Mouse (Mus musculus) spleen, embryonic (tissue): ENCODE measurements around the gene Map2.

Experiments used
- CTCF ChIA-PET: fragments of 350-600 bp; sonication (Branson Sonifier 250); formaldehyde crosslinking; loops from one replicate; lab custom pipeline; 2022; lab: Charles Lee

Gene Map2

DNA sequence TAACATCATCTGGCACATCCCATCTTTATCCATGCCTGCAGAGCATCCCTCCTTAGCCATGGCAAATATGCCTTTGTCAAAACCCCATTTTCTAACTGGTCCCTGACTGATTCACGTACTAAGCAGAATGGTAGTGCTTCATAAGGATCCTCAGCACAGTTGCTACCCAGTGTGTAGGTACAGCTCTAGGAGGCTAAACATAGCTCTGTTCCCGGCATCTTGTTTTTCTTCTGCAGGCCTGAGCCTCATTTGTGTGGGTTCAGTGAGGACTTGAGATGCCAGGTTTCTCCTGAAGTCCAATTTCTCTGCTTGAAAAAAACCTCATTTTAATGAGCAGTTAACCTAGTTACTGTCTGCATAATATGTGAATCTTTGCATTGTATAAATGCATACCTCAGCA lies 30.4 kb downstream of the Map2 start:
- CTCF ChIA-PET = interaction anchor here (0.7 kb wide), 1 partner anchor 23 kb away, joined by 3 read pairs; no protein-coding TSS in a partner anchor

DNA sequence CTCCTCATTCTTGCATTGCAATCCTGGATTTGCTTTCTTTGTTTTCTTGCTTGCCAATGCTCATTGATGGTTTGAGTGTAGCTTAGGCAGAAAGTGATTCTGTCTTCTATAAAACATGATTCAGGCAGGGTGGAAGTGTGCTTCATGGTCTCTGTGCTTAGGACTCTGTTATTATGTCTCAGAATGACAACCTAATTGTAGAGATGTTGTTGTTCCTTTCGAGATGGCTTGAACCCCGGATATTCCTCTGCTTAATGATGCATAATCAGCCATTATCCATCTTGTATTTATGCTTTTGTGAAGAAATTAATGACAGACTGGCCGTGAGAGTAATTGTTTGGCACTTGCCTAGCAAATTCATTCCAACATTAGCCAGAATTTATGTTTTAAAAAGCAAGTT lies 31.8 kb downstream of the Map2 start:
- CTCF ChIA-PET = no interaction called here

DNA sequence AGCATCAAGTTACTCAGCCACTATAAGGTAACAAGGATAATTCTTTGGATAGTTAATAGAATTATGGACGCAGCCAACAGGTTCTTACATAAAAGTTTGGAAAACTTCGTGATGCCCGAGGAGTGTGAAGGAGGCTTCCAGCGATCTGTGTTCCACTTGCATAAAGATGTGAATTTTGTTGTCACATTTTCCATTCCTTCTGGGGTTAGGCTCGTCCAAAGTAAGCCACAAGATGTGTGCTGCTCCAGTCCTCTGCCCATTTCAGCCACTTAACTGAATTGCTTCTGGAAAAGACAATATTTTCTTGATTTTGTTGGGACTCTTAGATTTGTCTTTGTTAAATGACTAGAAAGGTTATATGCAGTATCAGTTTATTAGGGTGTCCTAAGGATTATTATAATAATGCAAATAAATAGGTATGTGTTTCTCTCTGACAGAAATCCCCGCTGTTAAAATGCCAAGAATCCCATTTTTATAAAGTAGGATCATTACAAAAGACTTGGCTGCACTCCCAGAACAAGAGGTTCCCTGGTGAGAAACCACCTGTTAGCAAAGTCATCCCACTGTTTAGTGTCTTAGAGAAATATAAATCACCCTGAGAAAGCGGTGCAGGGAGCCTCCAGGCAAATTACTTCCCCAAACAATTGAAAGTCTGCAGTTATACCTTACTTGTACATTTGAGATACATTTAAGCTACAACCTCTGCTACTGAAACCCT lies 36.2 kb downstream of the Map2 start:
- CTCF ChIA-PET = no interaction called here

DNA sequence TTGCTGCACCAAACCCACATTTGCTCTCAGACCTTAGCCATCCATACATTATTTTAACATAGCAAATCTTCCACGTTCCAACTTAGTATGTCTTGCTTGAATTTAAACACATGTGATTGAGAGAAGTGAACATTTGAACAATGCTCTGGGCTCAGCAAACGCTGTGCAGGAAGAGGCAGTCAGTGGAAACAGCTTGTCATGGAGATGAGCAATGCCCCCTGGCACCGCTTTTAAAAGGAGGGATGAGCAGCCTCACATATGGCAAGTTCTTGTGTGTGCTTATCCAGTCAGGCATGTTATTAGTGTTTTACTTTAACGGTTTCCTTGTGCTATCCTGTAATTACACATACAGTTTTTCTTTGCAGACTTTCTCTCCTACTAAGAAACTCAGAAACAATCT lies 46.4 kb downstream of the Map2 start:
- CTCF ChIA-PET = no interaction called here

GRCm38 (mm10) chr1:66223331-66223730 lies 48.3 kb downstream of the Map2 start:
- CTCF ChIA-PET = no interaction called here

DNA sequence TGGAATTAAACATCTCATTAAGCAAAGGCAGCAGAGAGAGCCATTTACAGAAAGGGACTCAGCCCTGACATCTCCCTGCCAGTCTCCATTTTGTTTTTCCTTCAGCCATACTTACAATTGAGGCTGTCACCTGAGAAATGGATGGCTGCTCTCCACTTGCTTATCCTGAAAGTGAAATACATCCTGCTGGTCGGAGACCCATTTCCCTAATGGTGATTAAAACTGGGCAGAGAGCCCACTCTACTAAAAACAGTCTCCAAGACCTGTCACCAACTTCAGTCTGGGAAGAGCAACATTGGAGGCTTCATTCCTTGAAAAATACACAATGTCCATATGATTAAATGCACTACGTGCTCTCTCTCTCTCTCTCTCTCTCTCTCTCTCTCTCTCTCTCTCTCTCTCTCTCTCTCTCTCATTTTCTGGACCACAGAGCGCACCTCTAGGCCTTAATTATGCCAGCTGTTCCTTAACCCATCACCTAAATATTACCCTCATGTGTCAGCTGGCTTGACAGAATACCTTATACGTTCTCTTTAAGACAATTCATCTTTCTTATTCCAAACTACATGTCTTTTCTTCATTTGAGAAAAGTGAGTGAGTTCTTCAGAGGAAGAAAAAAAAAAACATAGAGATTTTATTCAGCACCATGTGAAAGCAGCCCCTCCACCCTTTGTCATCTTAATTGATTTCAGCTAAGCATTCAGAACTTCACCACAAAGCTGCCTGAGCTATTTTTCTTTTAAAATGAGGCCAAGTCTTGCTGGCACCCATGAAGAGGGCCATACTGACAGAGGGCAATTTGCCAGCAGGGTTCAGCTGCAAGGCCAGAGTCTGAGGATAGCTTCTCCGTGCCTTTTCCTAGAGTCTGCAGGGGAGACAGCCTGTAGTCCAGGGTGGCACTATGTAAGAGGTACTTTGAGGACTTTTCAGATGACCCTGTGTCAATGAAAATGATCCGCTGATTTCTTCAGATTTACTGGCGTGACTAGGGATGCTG lies 51.6 kb downstream of the Map2 start:
- CTCF ChIA-PET = no interaction called here

DNA sequence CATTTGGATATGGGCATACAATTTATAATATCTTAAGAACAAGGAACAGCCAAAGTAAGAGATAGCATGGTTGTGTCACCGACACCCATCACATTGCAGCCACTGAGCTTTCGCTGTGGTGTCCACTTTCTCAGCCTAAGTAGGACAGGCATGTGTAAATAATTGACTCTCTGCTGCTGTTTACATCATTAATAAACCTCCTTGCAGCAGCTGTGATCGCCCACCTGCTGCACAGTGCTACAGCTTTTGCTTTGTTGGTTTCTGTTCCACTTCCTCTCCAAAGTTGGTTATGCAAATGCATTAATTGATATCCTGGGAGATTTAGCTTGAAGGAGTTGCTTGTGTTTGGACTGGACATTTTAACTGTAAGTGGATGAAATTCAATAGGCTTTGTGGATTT lies 53.1 kb downstream of the Map2 start:
- CTCF ChIA-PET = interaction anchor here (0.6 kb wide), 1 partner anchor 23 kb away, joined by 3 read pairs; no protein-coding TSS in a partner anchor

DNA sequence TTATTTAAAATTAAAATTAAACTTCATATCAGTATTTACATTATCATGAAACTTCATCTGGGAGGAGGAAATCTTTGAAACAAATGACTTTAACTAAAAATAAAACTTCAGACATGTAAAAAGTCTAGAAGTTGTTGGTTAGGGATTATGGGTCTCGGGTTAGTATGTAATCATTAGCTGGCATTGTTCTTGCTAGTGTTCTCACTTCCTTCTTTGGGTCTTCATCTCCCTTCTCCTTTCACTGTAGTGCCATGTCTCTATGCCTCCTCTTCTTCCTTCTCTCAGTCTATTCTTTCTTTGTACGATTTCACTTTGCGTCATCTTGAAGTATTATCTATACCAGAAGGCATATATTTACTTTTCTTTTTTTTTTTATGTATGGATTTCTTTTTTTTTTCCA lies 55.3 kb downstream of the Map2 start:
- CTCF ChIA-PET = no interaction called here

- CTCF ChIA-PET = no interaction called here
These were observed 56.9 kb downstream of the Map2 start for GRCm38 (mm10) chr1:66231963-66232362.

GRCm38 (mm10) chr1:66244910-66245309 lies 69.8 kb downstream of the Map2 start:
- CTCF ChIA-PET = no interaction called here

DNA sequence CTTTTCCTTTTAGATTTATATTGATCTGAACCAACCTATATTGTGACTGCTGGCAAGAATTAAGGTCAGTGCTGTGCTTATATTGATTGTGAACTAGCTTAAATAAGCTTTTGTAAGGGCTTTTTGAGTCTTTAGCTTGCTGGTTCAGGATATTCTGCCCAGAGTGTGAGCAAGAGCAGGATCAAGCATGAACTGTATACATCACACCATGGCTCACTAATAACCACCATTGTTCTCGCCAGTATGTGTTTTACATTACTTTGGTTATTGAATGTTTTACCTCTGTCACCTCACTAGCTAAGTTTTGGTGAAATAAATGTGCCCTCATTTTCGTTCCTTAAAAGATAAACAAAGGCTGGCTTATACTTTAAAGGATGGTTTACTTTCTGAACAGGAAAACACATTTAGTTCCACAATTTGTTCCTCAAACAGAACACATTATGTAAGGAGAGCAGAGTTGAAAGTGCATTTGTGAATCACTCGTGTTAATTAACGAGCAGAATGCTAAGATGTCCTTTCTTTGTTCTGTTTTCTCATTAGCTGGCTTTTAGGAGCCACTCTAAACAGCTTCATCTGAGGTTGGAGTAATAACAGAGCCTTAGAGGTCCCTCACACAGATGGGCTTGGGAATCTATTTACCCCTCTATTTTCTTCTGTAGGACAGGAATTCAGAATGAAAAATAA lies 76.7 kb downstream of the Map2 start:
- CTCF ChIA-PET = no interaction called here

DNA sequence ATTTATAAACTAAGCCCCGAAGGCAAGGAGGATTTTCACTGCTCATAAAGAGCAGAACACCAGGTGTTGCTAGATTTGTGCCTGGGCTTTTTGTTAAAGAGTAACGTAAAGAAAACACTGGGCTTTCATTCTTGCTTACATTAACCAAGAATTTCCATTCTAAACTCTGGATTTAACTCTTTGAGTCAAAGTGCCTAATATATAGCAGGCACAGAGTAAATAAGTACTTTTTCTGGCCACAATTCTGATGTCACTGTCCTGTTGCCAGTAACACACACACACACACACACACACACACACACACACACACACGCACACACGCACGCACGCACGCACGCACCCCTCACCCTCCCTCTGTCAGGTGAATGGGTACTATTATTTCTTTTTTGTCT lies 77.3 kb downstream of the Map2 start:
- CTCF ChIA-PET = no interaction called here

- CTCF ChIA-PET = no interaction called here
These were observed 88.1 kb downstream of the Map2 start for GRCm38 (mm10) chr1:66263220-66263619.

DNA sequence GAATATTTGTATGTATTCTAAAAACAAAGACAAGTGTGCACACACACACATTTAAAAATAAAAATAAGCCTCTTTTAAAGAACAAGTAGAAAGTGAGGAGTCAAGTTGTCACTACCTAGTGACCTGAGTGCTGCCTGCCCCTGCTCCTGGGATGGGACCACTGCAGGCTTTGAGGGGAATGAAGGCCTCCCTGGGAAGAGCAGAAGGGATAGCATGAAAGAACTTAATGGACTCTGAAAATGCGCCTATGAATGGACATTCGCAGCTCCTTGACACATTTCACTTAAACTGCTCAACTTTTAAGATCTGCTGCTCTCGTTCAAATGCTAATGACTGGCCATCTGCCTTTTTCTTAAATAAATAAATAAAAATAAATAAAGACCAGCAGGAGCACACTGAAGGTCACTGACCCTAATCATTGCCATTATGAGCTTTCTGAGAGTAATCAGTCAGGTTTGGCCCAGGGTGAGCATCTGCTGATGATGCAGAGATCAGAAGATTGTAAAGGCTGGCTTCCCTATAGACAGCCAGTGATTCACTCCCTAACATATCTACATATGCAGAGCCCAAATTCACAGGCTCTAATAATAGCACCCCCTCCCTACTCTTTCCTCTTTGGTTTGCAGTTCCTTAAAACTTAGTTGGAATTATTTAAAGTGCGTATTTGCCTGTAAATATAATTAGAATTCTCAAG lies 91.3 kb downstream of the Map2 start:
- CTCF ChIA-PET = no interaction called here

GRCm38 (mm10) chr1:66277663-66278062 lies 102.6 kb downstream of the Map2 start:
- CTCF ChIA-PET = no interaction called here

DNA sequence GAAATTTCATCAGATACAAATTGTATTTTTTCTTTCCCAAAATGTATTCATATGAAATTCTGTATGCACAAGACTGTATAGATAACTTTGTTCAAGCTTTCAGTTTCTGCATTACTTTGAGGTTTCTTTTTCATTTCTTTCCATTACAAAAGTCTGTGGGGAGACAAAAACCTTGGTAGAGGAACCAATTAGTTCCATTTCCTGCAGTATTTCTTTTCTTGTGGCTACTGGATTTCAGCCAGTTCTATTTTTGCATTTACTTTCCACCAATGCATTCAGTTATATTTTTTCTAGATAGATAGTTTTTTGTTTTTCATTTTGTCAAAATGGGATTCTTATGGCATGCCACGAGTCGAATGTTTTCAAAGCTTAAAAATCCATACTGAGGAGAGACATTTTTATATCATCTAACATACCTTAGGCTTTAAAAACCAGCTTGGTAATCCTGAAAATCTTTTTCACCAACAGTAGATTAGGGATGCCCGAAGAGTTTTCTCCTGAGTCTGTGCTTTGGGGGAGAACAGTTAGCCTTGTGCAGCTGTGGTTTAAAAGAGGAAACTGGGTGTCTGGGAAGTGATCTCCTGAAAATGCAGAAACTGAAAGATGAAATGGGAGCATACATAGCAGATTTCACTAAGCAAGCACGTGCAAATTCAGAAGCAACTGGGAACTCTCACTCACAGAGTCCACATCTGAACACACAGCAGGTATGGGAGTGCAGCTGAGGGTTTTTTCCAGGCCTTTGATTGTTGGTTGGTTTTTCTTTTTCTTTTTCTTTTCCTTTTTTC lies 104.3 kb downstream of the Map2 start:
- CTCF ChIA-PET = no interaction called here

DNA sequence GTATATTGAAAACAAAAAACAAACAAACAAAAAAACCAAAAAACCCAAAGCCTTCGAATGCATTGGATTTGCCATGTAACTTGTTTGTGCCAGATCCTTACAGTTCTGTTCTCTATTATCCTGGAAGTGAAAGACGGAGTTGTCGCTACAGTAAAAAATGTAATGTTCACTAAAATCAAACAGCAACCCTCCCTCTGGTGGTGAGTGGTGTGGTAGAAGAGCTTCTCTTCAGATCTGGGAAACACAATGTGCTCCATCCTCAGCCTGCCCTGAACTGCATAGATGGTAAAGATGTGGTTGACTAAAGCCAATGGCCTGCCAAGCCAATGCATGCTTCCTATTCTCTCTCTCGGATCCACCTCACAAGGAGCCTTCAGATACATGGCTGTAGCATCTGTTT lies 105.1 kb downstream of the Map2 start:
- CTCF ChIA-PET = no interaction called here

- CTCF ChIA-PET = no interaction called here
These were observed 107.4 kb downstream of the Map2 start for GRCm38 (mm10) chr1:66282447-66282846.

DNA sequence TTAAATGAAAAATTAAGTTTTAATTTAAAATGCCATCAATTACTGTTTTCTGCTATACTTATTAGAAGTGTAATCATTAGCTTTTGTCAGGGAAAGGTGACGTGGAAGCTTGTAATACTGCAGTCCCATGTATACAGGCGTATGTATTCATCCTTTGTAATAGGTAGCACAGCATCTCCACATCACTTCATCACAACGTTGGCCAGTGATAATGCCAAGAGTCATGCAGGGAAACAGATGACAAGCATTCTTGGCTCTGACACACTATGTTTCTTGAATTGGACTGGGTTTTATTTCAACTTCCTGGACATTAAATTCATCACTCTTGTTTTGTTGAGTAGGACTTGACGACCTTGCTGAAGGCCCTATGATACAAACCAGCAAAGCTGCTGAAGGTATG lies 113.9 kb downstream of the Map2 start:
- CTCF ChIA-PET = no interaction called here

DNA sequence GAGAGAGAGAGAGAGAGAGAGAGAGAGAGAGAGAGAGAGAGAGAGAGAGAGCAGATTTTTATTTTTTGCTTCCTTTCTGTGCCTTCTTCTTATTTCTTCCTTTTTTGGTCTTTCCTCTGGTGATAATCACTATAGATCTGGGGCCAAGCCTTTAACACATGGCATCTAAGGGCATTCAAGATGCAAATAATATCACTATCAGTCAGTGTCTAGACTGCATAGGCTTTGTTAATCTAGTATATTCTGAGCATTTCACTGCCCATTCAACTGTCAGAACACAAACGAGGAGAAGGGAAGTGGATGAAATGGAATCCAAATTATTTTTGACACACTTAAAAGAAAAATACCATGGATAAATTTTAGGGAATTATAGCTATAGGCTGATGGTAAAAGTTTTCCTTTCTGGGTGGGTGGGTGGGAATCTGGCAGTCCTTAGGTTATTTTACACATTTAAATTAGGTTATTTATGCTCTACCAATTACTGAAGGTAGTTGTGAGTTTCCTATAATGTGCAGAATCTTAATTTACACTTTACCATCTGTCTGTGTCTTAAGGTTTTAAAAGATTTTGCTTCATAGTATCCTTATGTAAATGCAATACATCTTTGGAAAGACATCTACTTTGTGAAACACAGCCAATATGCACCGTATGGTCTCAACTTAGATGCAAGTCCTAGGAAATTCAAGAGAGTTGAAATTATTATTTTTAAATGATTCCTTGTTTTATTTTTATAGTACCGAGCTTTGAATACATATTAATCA lies 117.2 kb downstream of the Map2 start:
- CTCF ChIA-PET = interaction anchor here (0.9 kb wide), 1 partner anchor 457 kb away, joined by 5 read pairs; no protein-coding TSS in a partner anchor
